Mouse (Mus musculus): ENCODE data around the gene Gm17428.

The Gm17428 gene

GRCm38 (mm10) chr14:54988882-54989281 is 12.1 kb downstream of the Gm17428 start:
- H3K9me3 ChIP-seq (ENCODE audit: low read length), result no peaks in the 10 kb centered on the region

GRCm38 (mm10) chr14:54989886-54990441 is 13.2 kb downstream of the Gm17428 start:
- H3K36me3 ChIP-seq (ENCODE audit: insufficient read depth, low read length), result no peaks in the 10 kb centered on the region
- no peak overlapping the region for H3K4me3 ChIP-seq (replicated peaks; ENCODE audit: low read length)
- H3K4me1 ChIP-seq (replicated peaks; ENCODE audit: low read depth, low read length), result no peaks in the 10 kb centered on the region
- TF ChIP-seq POU5F1 (IDR thresholded peaks at IDR 0.05; ENCODE audit: borderline replicate concordance, low read length), result no peak
- no peak for TF ChIP-seq NANOG (IDR thresholded peaks at IDR 0.05; ENCODE audit: borderline replicate concordance, low read length)
- TF ChIP-seq CTCF (conservative IDR thresholded peaks at IDR 0.05; ENCODE audit: low read length), result no peak
- H3K9me3 ChIP-seq (ENCODE audit: low read length), result no peaks in the 10 kb centered on the region
- peaks cover 45% of the 10 kb centered on the region for H3K27me3 ChIP-seq (ENCODE audit: insufficient read depth, low read length)

More at GRCm38 (mm10) chr14:54988882-54989281, 12.1 kb downstream of the Gm17428 start:
- Histone ChIP-seq H3K4me3 (replicated peaks; ENCODE audit: low read length) (no peak overlapping the region), H3K36me3 (ENCODE audit: insufficient read depth, low read length) (no peaks in the 10 kb centered on the region), H3K4me1 (replicated peaks; ENCODE audit: low read depth, low read length) (no peaks in the 10 kb centered on the region), H3K27me3 (ENCODE audit: insufficient read depth, low read length) (peaks cover 41% of the 10 kb centered on the region)
- no peak for TF ChIP-seq POU5F1 (IDR thresholded peaks at IDR 0.05; ENCODE audit: borderline replicate concordance, low read length)
- TF ChIP-seq NANOG (IDR thresholded peaks at IDR 0.05; ENCODE audit: borderline replicate concordance, low read length), result no peak
- no peak for TF ChIP-seq CTCF (conservative IDR thresholded peaks at IDR 0.05; ENCODE audit: low read length)

GRCm38 (mm10) chr14:54992196-54992595 is 15.5 kb downstream of the Gm17428 start:
- Histone ChIP-seq H3K36me3 (ENCODE audit: insufficient read depth, low read length) (no peaks in the 10 kb centered on the region), H3K4me1 (replicated peaks; ENCODE audit: low read depth, low read length) (peaks cover 16% of the 10 kb centered on the region), H3K27me3 (ENCODE audit: insufficient read depth, low read length) (peaks cover 48% of the 10 kb centered on the region), H3K9me3 (ENCODE audit: low read length) (no peaks in the 10 kb centered on the region), H3K4me3 (replicated peaks; ENCODE audit: low read length) (no peak overlapping the region)
- TF ChIP-seq NANOG (IDR thresholded peaks at IDR 0.05; ENCODE audit: borderline replicate concordance, low read length) (no peak), CTCF (conservative IDR thresholded peaks at IDR 0.05; ENCODE audit: low read length) (no peak), POU5F1 (IDR thresholded peaks at IDR 0.05; ENCODE audit: borderline replicate concordance, low read length) (no peak)

DNA sequence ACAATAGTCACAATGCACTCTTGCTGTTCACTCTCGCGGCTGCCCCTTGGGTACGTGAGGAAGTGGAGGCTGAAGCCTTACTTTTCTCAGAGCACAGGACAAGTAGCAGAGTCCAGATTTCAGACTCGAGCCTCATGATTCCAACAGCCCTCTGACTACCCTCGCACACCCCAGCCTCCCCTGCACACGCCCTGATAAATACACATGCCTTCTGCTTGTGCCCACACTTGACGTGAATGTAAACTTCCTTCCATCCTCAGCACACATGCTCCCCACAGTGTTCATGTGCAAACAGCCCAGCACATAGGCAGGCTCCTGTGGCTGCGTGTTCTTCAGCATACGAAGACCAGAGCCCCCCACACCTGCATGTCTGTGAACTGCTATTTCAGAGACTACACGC is 16.9 kb downstream of the Gm17428 start:
- Histone ChIP-seq H3K4me1 (replicated peaks; ENCODE audit: low read depth, low read length) (peaks cover 19% of the 10 kb centered on the region), H3K27me3 (ENCODE audit: insufficient read depth, low read length) (peaks cover 57% of the 10 kb centered on the region), H3K36me3 (ENCODE audit: insufficient read depth, low read length) (no peaks in the 10 kb centered on the region), H3K4me3 (replicated peaks; ENCODE audit: low read length) (no peak overlapping the region), H3K9me3 (ENCODE audit: low read length) (no peaks in the 10 kb centered on the region)
- no peak for TF ChIP-seq POU5F1 (IDR thresholded peaks at IDR 0.05; ENCODE audit: borderline replicate concordance, low read length)
- no peak for TF ChIP-seq NANOG (IDR thresholded peaks at IDR 0.05; ENCODE audit: borderline replicate concordance, low read length)
- no peak for TF ChIP-seq CTCF (conservative IDR thresholded peaks at IDR 0.05; ENCODE audit: low read length)

- H3K36me3 ChIP-seq (ENCODE audit: insufficient read depth, low read length), result no peaks in the 10 kb centered on the region
- no peaks in the 10 kb centered on the region for H3K9me3 ChIP-seq (ENCODE audit: low read length)
- TF ChIP-seq CTCF (conservative IDR thresholded peaks at IDR 0.05; ENCODE audit: low read length) (no peak), POU5F1 (IDR thresholded peaks at IDR 0.05; ENCODE audit: borderline replicate concordance, low read length) (no peak), NANOG (IDR thresholded peaks at IDR 0.05; ENCODE audit: borderline replicate concordance, low read length) (no peak)
- peaks cover 59% of the 10 kb centered on the region for H3K27me3 ChIP-seq (ENCODE audit: insufficient read depth, low read length)
- H3K4me1 ChIP-seq (replicated peaks; ENCODE audit: low read depth, low read length), result peaks cover 19% of the 10 kb centered on the region
- no peak within 1 kb of the TSS for H3K4me3 ChIP-seq (replicated peaks; ENCODE audit: low read length)
Measured at GRCm38 (mm10) chr14:54994136-54994868, 17.6 kb downstream of the Gm17428 start, which contains the start of gene Myh7. TSS of gene Myh7 (minus strand) at chr14:54994626.

- TF ChIP-seq POU5F1 (IDR thresholded peaks at IDR 0.05; ENCODE audit: borderline replicate concordance, low read length), result no peak
- TF ChIP-seq NANOG (IDR thresholded peaks at IDR 0.05; ENCODE audit: borderline replicate concordance, low read length), result no peak
- no peak for TF ChIP-seq CTCF (conservative IDR thresholded peaks at IDR 0.05; ENCODE audit: low read length)
- no peak overlapping the region for H3K4me3 ChIP-seq (replicated peaks; ENCODE audit: low read length)
- H3K4me1 ChIP-seq (replicated peaks; ENCODE audit: low read depth, low read length), result peaks cover 19% of the 10 kb centered on the region
- H3K27me3 ChIP-seq (ENCODE audit: insufficient read depth, low read length), result peaks cover 59% of the 10 kb centered on the region
- no peaks in the 10 kb centered on the region for H3K36me3 ChIP-seq (ENCODE audit: insufficient read depth, low read length)
- no peaks in the 10 kb centered on the region for H3K9me3 ChIP-seq (ENCODE audit: low read length)
Measured at GRCm38 (mm10) chr14:54994869-54995186, 18.1 kb downstream of the Gm17428 start.

DNA sequence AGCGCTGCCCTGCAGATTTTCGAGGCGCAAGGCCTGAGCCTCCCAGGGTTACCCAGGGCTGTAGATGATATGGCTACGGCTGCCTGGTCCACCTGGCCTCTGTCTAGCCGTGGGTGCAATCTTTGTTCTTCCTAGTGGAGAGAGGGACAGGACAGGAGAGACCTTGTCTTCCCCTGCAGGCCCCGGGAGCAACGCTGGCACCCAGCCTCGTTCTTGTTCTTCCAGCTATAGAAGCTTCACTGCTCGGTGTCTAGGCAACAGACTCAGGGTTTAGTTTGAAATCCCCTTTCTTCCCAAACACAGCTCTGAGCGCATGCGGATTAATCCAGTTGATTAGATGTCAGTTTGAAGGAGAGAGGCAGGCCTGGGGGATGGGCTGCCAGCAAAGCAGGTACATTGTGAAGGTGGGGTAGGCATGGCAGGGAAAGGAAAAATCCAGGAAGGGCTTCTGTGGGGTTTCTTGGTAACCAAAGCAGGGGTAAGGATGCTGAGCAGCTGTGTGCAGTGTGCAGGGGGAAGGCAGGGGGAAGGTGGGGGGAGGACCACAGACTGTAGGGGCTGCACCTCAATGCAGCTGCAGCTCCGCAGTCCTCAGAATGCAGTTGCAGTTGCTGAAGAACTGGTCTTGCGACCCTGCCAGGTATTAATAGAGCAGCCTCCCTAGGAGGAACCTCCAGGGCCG is 18.9 kb downstream of the Gm17428 start:
- TF ChIP-seq NANOG (IDR thresholded peaks at IDR 0.05; ENCODE audit: borderline replicate concordance, low read length), result no peak
- no peak for TF ChIP-seq CTCF (conservative IDR thresholded peaks at IDR 0.05; ENCODE audit: low read length)
- TF ChIP-seq POU5F1 (IDR thresholded peaks at IDR 0.05; ENCODE audit: borderline replicate concordance, low read length), result no peak

GRCm38 (mm10) chr14:54996793-54997192 is 20.1 kb downstream of the Gm17428 start:
- no peaks in the 10 kb centered on the region for H3K36me3 ChIP-seq (ENCODE audit: insufficient read depth, low read length)
- no peak for TF ChIP-seq CTCF (conservative IDR thresholded peaks at IDR 0.05; ENCODE audit: low read length)
- TF ChIP-seq POU5F1 (IDR thresholded peaks at IDR 0.05; ENCODE audit: borderline replicate concordance, low read length), result no peak
- TF ChIP-seq NANOG (IDR thresholded peaks at IDR 0.05; ENCODE audit: borderline replicate concordance, low read length), result no peak
- H3K4me1 ChIP-seq (replicated peaks; ENCODE audit: low read depth, low read length), result peaks cover 19% of the 10 kb centered on the region
- H3K4me3 ChIP-seq (replicated peaks; ENCODE audit: low read length), result no peak overlapping the region
- H3K9me3 ChIP-seq (ENCODE audit: low read length), result no peaks in the 10 kb centered on the region
- H3K27me3 ChIP-seq (ENCODE audit: insufficient read depth, low read length), result peaks cover 53% of the 10 kb centered on the region

More for the DNA sequence above, 18.9 kb downstream of the Gm17428 start:
- Histone ChIP-seq H3K27me3 (ENCODE audit: insufficient read depth, low read length) (peaks cover 59% of the 10 kb centered on the region), H3K36me3 (ENCODE audit: insufficient read depth, low read length) (no peaks in the 10 kb centered on the region), H3K4me3 (replicated peaks; ENCODE audit: low read length) (no peak overlapping the region), H3K4me1 (replicated peaks; ENCODE audit: low read depth, low read length) (peaks cover 19% of the 10 kb centered on the region), H3K9me3 (ENCODE audit: low read length) (no peaks in the 10 kb centered on the region)
